Mouse (Mus musculus) large intestine, adult 2 months (tissue): Measurements from ENCODE around the gene Fam180a. TPM values are rescaled to one million over a fixed set of nuclear protein-coding genes. Genes with fewer than 3 reads are reported as not detected.

Experiments used
- DNase-seq: peaks from one replicate; pipeline ENCODE4 v3.0.0-alpha.2; 2012; ENCODE audit warnings: low read depth, low spot score
- WGBS: fragments of 180-500 bp; shearing (Covaris S2); methylation state at CpG from one replicate; pipeline ENCODE4 v1.1.7; 2018; 5-methylcytosine and 5-hydroxymethylcytosine counted together
- polyA plus RNA-seq: library from polyadenylated mRNA; depleted of rRNA; stranded (reverse); fragments of >200 nt; gene quantifications from 2 replicates; pipeline ENCODE4 v1.2.3, GENCODE M21; 2012; rRNA removed

Fam180a gene
- polyA plus RNA-seq, 1 experiment, result 0.32 TPM

GRCm38 (mm10) chr6:35271094-35271855 is 54.7 kb downstream of the Fam180a start:
- no peak for DNase-seq
- 85% methylated on average over 12 of the region's 12 CpGs for WGBS

GRCm38 (mm10) chr6:35269643-35270042 is 56.3 kb downstream of the Fam180a start:
- DNase-seq, result no peak
- 82% methylated on average over 13 of the region's 13 CpGs for WGBS

- 94% methylated on average over 13 of the region's 13 CpGs for WGBS
- DNase-seq, result no peak
Observed at GRCm38 (mm10) chr6:35268711-35269110, 57.2 kb downstream of the Fam180a start.

- 79% methylated on average over 15 of the region's 15 CpGs for whole genome bisulfite sequencing
- DNase-seq, result no peak
Observed at GRCm38 (mm10) chr6:35265580-35266278, 60.2 kb downstream of the Fam180a start.

Other genes starting within 250 kb of the Fam180a start
- gene Cnot4, start 192.4 kb downstream of the Fam180a start, polyA plus RNA-seq, result 4.9 and 9.2 TPM in 2 replicates
- gene Nup205, start 148.7 kb downstream of the Fam180a start, polyA plus RNA-seq, result 14.3 and 18.8 TPM in 2 replicates
- gene Slc13a4, start 18.0 kb downstream of the Fam180a start, polyA plus RNA-seq, result 0.07 and 0.12 TPM in 2 replicates
- gene Mtpn, start 213.7 kb upstream of the Fam180a start, polyA plus RNA-seq, result 17.6 and 37.9 TPM in 2 replicates